Mouse (Mus musculus): ENCODE data around the gene Psmb4.

DNA sequence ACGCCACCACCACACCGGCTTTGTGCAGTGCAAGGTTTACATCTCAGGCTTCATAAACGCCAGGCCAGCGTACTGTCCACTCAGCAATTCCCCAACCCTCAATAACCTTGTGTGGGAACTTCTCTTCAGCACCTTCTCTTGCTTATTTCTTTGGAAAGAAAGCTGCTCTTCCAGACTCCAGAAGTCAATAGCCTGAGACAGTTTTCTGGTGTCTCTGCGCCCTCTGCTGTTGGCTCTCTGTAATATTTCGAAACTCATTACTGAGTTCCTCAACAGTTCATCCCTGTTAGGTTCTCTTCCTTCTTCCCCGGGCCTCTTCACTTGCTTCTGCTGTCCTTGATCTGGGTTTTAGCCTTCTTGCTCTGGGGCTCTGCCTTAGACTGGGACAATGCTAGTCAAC is 16.0 kb upstream of the Psmb4 start:
- TF ChIP-seq CTCF (IDR thresholded peaks at IDR 0.05; ENCODE audit: low read depth) (peak; percentile 68), EP300 (IDR thresholded peaks at IDR 0.05; ENCODE audit: low read depth) (no peak)

Measured in heart, postnatal 0 days (tissue).